Mouse (Mus musculus): ENCODE measurements around the gene Myl9. TPM values are rescaled to one million over a fixed set of nuclear protein-coding genes. Genes with fewer than 3 reads are reported as not detected.

Gene Myl9
- total and polyA plus RNA-seq, 3 experiments: 1.2 to 1.3 TPM; not detected in 1

DNA sequence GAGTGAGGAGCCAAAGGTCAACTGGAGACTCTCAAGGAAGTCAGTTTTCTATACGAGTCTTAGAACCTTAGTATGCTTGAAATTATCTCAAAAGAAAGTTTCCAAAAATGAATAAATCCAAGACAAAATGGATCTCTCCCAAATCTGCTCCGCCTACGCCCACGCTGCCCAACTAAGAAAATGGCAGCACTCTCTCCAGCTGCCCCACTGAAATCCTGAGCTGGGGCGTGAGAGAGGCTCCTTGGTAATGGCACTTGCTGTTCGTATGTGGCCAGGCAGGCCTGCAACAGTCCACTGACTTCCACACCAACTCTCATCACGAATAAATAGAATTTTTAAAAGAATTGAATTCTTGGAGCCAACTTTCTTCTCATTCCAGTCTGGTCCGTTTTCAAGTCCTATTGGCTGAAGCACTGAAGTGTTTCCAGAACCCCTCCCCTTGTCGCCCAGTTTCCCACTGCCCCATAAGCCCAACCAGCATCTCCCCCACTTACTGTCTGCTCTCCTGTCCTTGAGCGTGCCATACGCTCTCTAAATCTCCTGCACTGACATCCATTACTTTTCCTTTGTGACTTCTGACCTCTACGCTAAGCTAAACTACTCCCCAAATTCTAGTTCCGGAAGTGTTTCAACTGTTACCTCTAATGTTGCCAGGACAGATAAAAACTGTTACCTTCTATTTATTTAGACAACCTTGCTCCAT lies 1.0 kb upstream of the Myl9 start:
- Histone ChIP-seq H3K36me3 (ENCODE audit: control insufficient read depth in 1 of 2, insufficient read depth in 2 of 2, low read length in 2 of 2) (peaks cover 0 to 4% of the 10 kb centered on the region in 2 experiments; a peak in 2 of 4 replicates), H3K9ac (ENCODE audit: control insufficient read depth, low read depth, low read length, poor library complexity, severe bottlenecking) (no peak overlapping the region), H3K9me3 (replicated peaks; ENCODE audit: insufficient read depth, low read length) (no peaks in the 10 kb centered on the region), H3K27me3 (ENCODE audit: control insufficient read depth in 1 of 2, insufficient read depth in 2 of 2, low read length in 2 of 2) (no peaks in the 10 kb centered on the region), H3K4me1 (ENCODE audit: control insufficient read depth in 1 of 2, insufficient read depth in 2 of 2, low read length in 2 of 2) (peaks cover 0 to 13% of the 10 kb centered on the region in 2 experiments; a peak in 3 of 4 replicates), H3K79me2 (ENCODE audit: control insufficient read depth, insufficient read depth, low read length, poor library complexity) (no peaks in the 10 kb centered on the region), H3K4me3 (ENCODE audit: control insufficient read depth in 1 of 2, insufficient read depth in 1 of 2, low read depth in 2 of 2, low read length in 2 of 2) (no peak overlapping the region), H3K27ac (ENCODE audit: control insufficient read depth, low read depth, low read length) (no peak overlapping the region)
- TF ChIP-seq EP300 (IDR thresholded peaks at IDR 0.05; ENCODE audit: low read depth in 1 of 2, low read length in 2 of 2) (no peak), TBP (IDR thresholded peaks at IDR 0.05; ENCODE audit: low read depth, low read length) (no peak)
- no peak for DNase-seq (ENCODE audit: low read depth, low spot score)

DNA sequence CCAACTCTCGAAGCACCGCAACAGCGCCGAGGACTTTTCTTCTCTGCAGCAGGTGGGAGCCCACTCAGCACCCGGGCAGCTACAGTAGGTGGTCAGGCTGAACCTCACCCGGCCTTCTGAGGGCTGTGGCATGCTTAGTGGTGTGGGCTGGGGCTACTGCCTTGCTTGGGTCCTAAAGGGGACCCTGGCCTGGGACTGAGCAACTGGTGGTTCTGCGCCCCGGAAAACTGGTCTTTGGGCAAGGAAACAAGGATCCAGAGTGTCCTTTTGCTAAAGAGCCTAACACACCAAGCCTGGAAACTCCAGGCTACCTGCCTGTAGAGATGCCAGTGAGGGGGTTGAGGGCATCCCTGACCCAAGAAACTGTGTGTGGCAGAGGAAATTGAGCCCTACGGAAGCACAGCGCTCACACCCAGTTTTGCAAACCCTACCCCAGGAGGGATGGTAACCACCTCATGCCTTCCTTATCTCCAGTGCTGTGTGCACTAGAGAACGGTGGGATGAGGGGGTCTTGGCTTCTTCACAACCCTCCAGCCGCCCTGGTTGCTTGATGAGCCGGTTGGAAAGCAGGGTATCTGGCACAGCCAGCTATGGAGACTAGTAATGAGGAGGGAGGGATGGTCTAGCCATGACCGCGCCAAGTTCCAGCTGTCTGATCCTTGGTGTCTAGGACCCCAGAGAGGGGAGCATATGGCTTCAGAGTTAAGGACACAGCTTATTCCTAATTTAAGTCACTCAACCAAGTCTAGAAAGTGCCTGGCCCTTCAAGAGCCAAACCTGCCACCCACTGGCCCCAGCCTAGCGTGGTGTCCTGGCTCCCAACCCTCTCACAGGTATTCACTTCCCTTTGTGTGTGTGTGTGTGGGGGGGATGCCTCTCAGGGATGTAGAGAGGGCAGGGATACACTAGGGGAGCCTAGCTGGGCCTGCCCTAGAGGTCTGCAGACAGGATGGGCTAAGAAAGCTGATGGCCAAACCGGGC lies 525 bp downstream of the Myl9 start:
- Histone ChIP-seq H3K4me3 (ENCODE audit: control insufficient read depth in 1 of 2, insufficient read depth in 1 of 2, low read depth in 2 of 2, low read length in 2 of 2) (no peak overlapping the region), H3K9ac (ENCODE audit: control insufficient read depth, low read depth, low read length, poor library complexity, severe bottlenecking) (no peak overlapping the region), H3K79me2 (ENCODE audit: control insufficient read depth, insufficient read depth, low read length, poor library complexity) (no peaks in the 10 kb centered on the region), H3K9me3 (replicated peaks; ENCODE audit: insufficient read depth, low read length) (no peaks in the 10 kb centered on the region), H3K4me1 (ENCODE audit: control insufficient read depth in 1 of 2, insufficient read depth in 2 of 2, low read length in 2 of 2) (peaks cover 0 to 20% of the 10 kb centered on the region in 2 experiments; a peak in 3 of 4 replicates), H3K27ac (ENCODE audit: control insufficient read depth, low read depth, low read length) (no peak overlapping the region), H3K27me3 (ENCODE audit: control insufficient read depth in 1 of 2, insufficient read depth in 2 of 2, low read length in 2 of 2) (no peaks in the 10 kb centered on the region), H3K36me3 (ENCODE audit: control insufficient read depth in 1 of 2, insufficient read depth in 2 of 2, low read length in 2 of 2) (peaks cover 0 to 4% of the 10 kb centered on the region in 2 experiments; a peak in 2 of 4 replicates)
- TF ChIP-seq E2F4 (IDR thresholded peaks at IDR 0.05; ENCODE audit: borderline replicate concordance, low read depth, low read length): no peak
- TF ChIP-seq MAFK (IDR thresholded peaks at IDR 0.05; ENCODE audit: borderline replicate concordance, low read depth, low read length): no peak
- TF ChIP-seq NRF1 (IDR thresholded peaks at IDR 0.05; ENCODE audit: insufficient read depth, low read depth, low read length, poor library complexity, severe bottlenecking): no peak
- DNase-seq (ENCODE audit: low read depth, low spot score): no peak

- Histone ChIP-seq H3K27ac (ENCODE audit: control insufficient read depth, low read depth, low read length) (no peak overlapping the region), H3K4me1 (ENCODE audit: control insufficient read depth in 1 of 2, insufficient read depth in 2 of 2, low read length in 2 of 2) (peaks cover 2 to 32% of the 10 kb centered on the region in 2 experiments; a peak in 3 of 4 replicates), H3K4me3 (ENCODE audit: control insufficient read depth in 1 of 2, insufficient read depth in 1 of 2, low read depth in 2 of 2, low read length in 2 of 2) (no peak overlapping the region), H3K79me2 (ENCODE audit: control insufficient read depth, insufficient read depth, low read length, poor library complexity) (no peaks in the 10 kb centered on the region), H3K36me3 (ENCODE audit: control insufficient read depth in 1 of 2, insufficient read depth in 2 of 2, low read length in 2 of 2) (peaks cover 0 to 13% of the 10 kb centered on the region in 2 experiments; a peak in 2 of 4 replicates), H3K9me3 (replicated peaks; ENCODE audit: insufficient read depth, low read length) (no peaks in the 10 kb centered on the region), H3K9ac (ENCODE audit: control insufficient read depth, low read depth, low read length, poor library complexity, severe bottlenecking) (no peak overlapping the region), H3K27me3 (ENCODE audit: control insufficient read depth in 1 of 2, insufficient read depth in 2 of 2, low read length in 2 of 2) (no peaks in the 10 kb centered on the region)
- DNase-seq (ENCODE audit: low read depth, low spot score): no peak
- no peak for TF ChIP-seq ZC3H11A (IDR thresholded peaks at IDR 0.05; ENCODE audit: low read depth, low read length)
- no peak for TF ChIP-seq MAX (IDR thresholded peaks at IDR 0.05; ENCODE audit: low read length)
- no peak for TF ChIP-seq POLR2AphosphoS2 (IDR thresholded peaks at IDR 0.05; ENCODE audit: low read length)
- TF ChIP-seq CHD2 (IDR thresholded peaks at IDR 0.05; ENCODE audit: low read length): no peak
Observed at GRCm38 (mm10) chr2:156776907-156777306, 1.7 kb downstream of the Myl9 start.
